Mouse (Mus musculus) neural tube, embryonic 10.5 days (tissue): Measurements from ENCODE around the gene Rgs12.

Source experiments
- DNase-seq: peaks from one replicate; pipeline ENCODE4 v3.0.0-alpha.2; 2017; ENCODE audit warnings: low spot score; ENCODE audit errors: extremely low spot score

Rgs12 gene

DNA sequence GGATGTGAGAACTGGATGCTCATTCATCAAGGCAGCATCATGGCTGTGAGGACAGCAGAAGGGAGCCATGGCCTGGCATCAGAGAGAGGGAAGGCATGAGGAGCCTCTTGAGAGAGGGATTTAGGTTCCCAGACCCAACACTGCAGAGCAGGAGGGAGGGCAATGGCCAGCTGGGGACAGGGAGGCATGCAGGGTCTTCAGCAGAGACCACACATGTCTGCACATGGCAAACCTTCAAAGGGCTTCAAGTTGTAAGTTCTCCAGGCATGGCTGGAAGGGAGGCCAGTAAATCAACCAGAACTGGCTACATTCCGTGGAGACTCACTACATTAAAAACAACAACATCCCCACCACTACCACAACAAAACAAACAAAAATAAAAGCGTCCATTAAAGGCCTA, 18.2 kb upstream of the Rgs12 start:
- peak; percentile 13 for DNase-seq

DNA sequence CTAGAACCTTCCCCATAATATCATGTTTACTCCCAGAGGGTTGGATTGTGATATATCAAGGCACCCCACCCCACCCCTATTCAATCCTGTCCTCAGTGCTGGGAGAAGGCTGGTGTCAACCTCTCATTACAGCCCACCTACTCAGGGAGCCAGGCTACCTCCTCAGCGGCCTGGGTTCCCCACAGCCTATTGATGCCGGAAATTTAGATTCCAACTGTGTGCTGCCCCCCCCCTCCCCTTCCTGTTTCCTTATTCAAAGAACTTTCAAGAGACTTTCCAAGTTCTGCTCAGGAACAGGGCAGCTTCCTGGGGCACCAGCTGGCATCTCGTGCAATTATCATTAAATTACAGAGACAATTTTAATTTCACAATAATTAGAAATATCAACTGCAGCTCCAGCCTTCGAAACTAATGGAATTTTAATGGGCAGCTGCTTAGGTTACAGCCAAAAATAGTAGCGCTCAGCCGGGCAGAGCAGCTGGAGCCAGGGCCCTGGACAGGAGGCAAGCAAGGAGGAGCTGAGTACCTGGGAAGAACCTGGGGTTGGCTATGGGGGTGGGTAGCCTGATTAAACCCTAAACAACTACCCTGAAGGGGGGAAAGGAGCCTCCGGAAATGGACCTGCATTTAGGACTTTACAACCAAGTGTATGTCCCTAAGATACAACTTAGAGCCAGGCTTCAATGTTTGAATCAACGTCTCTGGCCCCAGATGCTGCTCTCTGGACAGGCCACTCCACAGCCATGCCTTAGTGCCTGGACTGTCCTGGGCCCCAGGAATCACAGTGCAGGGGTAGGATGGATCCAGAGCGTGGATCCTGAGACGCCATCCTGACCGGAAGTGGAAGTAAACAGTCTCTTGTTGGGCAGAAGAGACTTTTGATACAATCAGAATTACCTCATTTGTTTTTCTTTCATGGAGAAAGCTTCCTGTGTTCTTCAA, 17.5 kb upstream of the Rgs12 start:
- peak; percentile 14 for DNase-seq

DNA sequence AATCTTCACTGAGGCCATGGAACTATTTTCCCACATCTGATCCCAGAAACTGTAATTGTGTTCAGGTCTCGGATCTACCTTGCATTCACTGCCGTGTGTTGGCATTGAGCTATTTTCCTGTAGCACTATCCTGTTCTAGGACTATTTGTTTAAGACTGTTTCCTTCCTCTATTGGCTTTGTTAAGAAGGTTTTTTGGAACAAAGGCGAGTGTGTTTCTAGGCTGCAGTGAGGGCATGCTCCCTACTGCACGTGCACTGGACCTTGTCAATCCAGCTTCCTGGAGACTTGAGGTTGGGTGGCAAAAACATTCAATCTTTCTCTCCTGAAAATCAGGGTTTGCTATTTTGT, 16.8 kb upstream of the Rgs12 start:
- DNase-seq, result no peak

DNA sequence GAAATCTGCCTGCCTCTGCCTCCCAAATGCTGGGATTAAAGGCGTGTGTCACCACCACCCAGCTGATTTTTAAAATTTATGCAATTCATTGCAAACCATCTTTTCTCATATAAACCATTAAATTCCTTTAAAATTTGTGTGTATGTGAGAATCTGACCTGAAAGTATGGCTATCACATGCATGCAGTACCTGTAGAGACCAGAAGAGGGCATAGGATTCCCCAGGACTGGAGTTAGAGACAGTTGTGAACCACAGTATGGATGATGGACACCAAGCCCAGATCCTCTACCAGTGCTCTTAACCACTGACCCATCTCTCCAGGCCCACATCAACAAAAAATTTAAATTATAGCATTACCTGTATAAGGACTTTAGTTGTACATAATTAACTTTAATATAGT, 15.8 kb upstream of the Rgs12 start:
- no peak for DNase-seq

DNA sequence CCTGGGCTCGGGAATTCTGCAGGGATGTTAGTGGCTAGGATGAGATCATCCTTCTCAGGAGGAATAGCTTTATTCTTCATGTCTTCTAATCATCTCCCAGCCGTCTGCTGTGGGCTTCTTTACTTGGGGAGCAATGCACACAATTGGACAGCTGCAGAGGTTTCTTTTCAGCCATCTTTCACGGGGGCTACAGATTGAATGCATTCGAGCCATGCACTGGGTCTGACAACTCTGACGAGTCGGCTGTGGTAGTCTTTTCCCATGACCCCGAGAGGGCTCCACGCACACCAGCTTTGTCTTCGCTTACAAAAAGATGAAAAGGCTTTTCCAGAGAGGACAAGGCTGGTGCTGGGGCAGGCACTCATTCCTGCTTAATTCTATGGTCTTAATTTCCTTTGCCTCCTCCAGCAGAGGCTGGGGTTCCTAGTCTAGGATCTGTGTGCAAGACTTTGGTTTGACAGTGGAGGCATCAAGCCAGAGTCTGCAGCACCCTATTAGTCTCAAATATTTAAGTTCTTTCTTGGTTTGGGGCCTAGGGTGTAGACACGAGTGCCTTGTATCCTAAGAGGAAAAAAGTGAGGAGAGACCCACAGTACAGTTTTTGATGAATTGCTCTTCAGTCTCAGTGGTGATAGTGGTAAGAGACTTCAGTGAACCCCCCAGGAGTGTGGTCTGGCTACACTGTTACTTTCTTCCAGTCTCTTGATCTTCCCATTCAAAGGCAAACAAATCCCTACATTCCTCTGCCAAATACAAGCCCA, 7.4 kb upstream of the Rgs12 start:
- no peak for DNase-seq

DNA sequence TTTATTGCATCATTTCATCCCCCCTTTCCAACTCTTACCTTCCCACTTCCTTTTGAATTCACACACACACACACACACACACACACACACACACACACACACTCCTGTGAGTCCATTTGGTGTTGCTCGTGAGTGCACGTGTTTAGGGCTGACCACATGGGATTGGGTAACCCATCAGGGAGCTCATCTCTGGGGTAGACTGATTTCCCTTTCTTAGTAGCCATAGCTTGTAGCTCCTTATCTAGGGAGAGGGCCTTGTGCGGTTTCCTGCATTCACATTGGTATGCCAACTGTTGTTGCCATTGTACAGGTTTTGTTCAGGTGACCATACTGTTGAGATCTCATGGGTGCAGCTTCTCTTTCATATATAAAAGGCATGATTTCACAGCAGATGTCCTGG, 5.8 kb upstream of the Rgs12 start:
- DNase-seq, result no peak

DNA sequence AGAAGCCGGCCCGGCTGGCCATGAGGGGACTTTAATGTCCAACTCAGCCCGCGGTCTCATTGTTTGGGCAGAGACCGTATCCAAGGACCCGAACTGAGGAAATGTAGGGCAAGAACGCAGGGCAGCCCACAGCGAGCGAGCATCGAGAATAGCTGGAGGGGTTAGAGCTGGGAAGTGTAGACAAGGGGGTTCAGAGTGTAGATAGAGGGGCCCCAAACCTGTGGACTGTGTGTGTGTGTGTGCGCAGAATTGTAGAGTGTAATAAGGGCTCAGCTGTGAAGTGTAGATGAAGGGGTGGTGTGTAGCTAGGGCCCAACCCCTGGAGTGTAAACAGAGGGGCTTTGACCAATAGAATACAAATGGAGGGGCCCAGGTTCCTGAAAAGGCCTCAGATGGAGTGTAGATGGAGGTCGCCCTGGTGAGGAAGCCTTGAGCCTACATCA, 545 bp downstream of the Rgs12 start:
- no peak for DNase-seq

DNA sequence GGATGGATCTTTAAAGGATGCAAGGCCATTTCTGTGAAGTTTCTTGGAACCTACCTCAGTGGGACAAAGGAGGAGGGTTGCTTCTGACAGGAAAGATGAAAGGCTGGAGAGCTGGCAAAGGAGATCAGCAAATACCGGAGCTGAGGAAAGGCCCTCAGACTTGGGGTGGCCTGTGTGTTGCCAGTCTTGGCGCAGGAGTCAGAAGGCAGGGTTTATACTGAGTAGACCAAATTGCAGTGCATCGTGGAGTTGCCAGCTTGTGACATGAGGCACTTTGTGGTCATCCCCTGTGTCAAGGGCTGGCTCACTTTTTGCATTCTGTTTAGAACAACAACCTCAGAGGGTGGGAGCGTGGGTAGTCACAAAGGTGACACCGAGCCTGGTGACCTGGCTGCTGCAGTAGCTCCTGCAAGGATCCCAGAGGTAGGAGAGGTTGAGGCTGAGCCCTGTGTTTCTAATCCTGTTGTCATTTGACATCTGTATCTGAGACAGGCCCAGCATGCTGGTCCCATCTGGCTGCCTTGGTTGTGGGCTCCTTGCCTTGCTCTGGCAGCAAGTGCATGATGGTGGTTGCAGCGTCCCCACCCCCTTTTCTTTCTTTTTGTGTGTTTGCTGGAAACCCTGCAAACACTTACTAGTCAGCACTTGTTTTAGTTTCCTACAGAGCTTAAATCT, 1.4 kb downstream of the Rgs12 start:
- DNase-seq, result no peak

DNA sequence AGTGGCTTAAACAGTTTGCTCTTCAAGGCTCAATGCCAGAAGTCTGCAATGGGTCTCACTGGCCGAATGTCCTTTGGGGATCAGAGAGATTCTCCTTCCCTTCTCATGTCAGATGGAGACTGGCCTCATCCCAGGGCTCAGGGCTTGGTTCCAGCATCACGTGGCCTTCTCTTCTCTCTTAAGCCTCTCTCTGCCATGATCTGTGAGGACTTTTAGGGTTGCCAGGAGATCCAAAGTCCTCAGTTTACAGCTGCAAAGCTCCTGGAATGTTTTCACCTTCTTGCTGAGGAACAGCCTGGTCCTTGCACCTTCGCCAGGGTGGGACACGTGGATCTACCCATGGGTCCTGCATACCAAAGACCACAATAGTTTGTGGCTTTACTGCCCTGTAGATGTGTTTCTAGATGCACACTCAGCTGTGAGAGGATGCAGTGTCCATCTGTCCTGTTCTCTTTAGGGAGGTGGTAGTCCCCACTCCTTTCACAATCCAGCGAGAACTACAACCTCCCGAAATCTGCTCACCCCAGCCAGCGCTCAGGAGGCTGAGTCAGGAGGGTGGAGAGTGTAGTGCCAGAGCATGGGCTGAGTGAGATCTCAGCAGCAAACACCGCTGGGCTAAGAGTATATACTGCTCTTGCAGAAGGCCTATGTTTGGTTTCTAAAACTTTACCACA, 2.1 kb downstream of the Rgs12 start:
- DNase-seq, result no peak

DNA sequence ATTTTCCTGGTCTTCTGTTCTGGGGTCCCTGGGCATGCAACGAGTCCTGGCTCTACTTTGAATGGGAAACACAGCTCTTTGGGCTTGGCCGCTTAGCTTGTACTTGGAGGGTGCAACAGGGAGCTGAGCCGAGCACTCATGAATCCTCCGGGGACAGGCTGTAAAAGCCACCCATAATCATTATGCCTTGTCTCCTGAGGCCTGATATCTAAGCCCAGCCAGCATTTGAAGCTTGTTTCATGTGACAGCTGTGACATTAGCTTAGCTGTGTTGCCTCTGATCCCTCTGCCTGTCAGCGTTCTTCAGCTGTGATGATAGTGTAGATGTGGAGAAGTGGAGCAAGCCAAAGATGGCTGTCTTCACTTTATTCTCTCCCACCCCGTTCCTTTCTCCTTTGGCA, 5.3 kb downstream of the Rgs12 start:
- no peak for DNase-seq

DNA sequence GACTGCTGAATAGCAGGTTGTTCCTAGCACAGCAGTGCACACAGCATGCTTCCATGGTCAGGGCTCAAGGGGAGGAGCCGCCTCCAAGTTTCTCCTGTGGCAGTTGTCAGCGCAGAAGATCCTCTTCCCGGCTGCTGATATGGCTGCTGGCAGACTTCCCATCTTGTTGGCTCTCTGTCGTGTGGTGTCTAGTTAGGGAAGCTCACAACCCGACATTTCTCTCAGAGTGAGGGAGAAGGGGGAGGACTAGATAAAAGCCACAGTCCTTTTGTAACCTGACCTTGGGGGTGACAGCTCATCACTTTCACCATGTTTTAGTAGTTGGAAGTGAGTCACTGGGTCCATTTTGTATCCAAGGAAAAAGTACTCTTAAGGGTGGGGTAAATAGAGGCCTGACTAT, 6.4 kb downstream of the Rgs12 start:
- DNase-seq, result no peak

DNA sequence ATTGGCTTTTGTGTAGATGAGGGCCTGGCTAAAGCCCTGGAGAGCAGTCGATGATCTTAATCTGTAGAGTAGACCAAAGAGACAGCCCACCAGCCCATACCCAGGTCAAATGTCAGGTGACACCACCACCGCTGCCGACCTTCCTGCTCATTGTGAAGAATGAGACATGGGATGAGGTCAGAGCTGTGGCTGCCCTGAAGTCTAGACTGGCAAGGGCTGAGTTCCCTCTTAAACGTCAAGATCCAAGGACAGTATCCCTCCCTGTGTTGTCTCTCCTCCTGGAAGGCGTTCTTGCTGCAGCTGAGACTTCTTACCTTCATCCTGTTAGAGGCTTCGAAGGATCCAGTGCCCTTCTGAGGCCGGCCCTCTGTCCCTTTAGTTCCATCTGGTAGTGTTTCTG, 6.9 kb downstream of the Rgs12 start:
- no peak for DNase-seq

DNA sequence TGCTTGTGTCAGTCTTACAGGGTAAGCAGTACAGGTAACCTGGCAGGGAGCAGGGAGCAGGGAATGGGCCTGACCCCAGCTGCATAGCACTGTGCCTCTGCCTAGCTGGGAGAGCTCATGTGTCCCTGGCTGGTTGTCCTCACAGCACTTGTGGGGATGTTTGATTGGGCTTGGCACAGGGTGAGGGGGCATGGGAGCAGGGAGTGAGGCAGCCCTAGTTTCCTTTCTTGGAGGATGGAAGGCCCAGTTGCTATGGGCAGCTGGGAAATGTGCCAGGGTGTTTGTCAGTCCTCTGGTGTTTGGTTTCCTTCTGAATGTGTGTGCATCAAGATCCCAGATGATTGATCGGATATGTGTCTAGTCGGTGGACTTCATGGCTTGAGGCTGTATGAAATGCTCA, 7.8 kb downstream of the Rgs12 start:
- no peak for DNase-seq

DNA sequence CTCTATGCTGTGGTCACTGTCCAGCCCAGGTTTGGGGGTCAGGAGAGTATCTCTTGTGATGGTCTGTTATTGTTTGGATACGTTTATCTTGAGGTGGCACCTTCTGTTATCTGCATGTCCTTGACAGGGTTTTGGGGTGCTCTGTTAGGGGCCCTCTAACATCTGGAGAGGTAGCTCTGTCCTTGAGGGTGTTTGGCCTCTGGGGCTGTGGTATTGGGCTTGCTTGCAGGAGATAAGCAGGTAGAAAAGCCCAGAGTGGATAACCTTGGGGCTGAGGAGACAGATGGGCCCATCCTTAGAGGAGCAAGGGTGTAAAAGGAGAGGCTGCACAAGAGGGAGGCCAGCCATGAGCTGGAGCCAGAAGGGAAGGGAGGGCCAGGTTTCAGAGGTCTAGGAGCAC, 10.8 kb downstream of the Rgs12 start:
- DNase-seq, result no peak

DNA sequence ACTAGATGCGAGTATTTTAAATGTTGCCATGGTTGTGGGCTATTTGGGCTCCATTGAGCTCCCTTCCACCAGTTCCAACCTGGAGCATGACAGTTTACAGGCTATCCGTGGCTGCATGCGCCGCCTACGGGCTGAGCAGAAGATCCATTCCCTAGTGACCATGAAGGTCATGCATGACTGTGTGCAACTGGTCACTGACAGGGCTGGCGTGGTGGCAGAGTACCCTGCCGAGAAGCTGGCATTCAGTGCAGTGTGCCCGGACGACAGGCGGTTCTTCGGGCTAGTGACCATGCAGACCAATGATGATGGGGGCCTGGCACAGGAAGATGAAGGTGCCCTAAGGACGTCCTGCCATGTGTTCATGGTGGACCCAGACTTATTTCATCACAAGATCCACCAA, 16.3 kb downstream of the Rgs12 start:
- DNase-seq, result no peak

DNA sequence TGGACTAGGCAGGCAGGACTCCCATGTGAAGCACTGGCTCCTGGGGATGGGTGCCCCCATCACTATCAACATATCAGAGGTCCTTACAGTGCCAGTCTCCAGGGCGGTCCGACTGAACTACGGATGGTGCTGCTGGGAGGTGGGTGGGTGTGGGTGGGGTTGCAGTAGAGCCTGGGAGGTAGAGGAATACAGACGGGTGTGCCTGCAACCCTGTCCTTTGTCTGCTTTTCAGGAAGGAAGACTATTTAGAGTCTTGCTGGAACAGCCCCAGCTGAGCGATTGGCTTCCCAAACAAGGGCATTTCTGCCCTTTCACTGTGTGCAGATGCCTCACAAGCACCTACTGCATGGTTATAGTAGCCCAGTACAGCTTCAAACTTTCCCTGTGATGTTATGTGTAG, 19.1 kb downstream of the Rgs12 start:
- DNase-seq, result no peak

DNA sequence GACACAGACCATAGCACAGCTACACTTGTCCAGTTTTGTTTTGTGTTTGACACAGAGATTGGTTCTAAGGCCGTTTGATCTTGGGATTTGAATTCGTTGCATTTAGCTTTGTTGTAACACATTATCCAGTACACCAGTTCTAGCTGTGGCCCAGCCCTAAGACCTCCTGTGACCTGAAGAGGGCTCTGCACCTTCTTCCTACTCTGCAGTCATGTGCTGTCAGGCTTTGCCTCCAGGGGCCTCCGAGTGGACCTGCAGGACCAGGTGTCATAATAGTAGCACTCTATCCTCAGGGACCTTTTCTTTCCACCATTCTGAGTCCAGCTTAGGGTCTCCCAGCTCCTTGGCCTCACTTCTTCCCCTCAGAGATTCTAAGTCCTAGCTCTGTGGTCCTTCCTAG, 23.2 kb downstream of the Rgs12 start:
- DNase-seq, result no peak

DNA sequence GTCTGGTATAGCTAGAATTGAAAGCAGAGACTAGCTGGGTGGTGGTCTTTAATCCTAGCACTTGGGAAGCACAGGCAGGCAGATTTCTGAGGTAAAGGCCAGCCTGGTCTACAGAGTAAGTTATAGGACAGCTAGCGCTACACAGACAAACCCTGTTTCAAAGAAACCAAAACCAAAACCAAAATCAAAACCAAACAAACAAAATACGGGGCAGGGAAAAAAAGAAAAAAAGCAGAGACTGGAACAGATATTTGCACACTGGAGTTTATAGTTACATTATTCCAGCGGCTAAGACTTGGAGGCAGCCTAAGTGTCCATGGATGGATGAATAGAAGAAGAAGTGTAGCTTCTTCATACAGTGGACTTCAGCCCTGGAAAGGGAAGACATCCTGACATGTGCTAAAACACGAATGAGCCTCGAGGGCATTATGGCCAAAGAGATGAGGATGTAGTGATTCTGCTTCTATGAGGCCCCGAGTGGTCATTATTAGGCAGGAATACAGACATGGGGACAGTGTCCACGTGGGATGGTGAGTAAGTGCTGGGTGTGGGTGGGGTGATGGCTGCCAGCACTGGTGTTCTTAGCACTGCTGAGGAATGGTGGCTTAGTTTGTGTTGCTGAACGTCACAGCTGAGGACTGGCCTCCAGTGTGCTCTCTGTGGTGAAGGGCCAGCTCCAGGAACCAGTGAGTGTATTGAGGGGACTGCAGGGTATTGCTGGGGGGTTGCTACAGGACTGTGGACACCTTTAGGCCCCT, 24.5 kb downstream of the Rgs12 start:
- no peak for DNase-seq

DNA sequence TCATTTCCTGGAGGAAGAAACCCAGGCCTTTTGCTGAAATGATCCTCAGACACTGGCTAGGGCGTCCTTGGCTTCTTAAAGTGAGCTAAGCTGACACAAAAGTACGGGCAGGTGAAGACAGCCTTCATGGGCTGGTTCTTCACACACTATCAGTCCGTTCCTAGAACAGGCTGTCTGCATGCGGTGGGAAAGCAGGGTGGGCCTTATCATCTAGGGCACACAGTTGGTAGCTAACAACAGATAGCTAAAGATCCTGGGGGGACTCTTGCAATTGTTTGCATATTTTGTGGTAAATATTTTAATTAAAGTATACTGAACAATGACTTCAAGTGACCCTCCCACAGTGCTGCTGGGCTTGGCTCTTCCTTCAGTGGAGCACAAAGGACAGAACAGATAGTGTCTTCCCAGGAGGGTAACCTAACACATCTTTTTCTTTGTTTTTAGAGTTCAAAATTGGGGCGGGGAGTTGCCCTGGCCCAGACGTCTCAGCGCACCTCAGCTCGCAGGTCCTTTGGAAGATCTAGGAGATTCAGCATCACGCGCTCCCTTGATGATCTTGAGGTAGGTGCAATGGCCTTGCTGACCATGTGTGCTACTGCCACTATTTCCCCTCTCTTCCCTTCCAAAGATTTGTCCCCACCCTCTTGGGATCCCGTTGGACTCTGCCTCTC, 25.7 kb downstream of the Rgs12 start:
- DNase-seq, result no peak

DNA sequence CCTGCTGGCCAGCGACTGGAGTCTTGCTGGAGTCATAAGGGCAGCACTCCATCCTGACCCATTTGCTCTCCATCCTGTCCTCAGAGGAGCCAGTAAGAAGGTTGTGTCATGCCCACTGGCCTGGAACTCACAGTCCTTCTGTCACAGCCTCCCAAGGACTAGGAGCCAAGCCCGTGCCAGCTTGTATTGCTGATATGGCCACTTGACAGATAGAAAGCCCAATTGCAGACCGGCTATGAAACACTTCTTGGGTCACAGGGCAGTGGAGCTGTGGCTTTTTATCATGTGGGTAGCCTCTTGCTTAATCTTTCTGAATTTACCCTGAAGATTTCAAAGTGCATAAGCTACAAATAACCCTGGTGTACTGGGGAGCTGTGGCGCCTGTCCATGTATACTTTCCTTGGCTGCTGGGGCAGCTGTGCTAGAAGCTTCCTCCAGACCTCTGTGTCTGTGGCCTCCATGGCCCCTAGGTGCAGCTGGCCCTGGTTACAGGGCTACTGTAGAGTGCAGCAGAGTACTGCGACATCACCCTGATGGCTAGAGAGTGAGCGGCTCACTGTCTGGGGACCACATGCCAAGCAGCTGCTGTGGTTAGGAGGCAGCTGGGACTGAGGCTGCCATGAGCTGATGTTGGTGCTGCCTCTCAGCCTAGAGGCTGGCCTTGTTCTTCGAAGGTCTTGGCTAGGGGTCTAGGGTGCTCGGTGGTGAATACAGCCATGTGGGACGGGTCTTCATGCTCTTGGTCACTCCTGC, 27.5 kb downstream of the Rgs12 start:
- no peak for DNase-seq
